Mouse (Mus musculus) MEL-GATA-1-ER (cell line): ENCODE data around the gene Nob1.
A peak's percentile ranks its signal among the peaks of the same experiment; 100 is the strongest.

Experiments
- DNase-seq: peaks from one replicate; pipeline ENCODE4 v3.0.0-alpha.2; 2012; ENCODE audit warnings: low read depth; ENCODE audit errors: extremely low read depth

The Nob1 gene

DNA sequence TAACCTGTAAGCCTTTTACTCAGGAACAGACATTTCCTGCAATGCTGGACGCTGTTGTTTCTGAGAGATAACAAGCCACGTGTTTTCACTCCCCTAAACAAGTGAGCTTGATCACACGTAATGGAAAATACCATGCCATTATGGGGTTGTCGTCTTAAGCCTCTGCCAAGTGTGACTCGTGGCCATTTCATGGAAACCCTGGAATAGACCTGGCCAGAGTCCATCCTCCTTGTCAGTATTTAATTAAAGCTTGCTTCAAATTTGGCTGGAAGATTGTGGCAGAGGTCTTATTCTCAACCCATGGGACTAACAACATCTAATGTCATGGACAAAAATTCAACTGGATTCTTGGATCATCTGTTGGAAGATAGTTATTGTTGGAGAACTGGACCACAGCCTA is 38.7 kb downstream of the Nob1 start:
- DNase-seq, result peak; percentile 42

DNA sequence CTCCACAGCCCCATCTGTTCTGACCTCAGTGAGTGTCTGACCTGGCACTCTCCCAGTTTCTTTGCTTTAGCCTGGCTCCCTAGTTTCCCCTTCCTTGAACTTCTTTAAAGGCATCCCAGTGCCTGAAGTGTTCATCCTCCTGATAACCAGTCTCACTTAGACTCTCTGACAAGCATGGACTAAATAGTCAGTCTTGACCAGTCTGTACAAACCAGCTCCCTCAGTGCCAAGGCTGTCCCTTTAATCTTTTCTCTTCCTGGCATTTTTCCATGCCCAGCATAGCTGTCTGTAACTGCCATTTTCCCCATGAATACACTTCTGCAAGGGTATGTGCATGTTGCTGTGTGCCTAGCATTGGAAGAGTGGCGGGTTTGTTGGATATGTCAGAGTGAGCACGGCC is 39.8 kb downstream of the Nob1 start:
- DNase-seq, result no peak

DNA sequence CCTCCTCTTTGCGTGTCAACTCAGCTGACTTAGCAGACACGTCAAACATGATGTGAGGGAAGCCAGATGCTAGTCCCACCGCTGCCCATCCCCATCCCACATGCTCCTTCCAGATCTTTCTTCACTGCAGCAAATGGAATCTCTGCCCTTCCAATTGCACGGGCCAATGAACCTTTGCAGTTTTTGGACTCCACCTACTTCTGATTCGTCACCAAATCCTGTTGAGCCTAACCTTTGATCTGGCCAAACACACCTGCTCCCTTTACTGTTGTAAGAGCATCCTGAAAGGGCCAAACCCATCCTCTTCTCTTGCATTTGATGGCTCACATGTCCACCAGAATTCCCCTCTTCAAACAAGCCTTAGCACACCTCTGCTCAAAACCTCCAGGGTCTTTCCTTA is 40.2 kb downstream of the Nob1 start:
- DNase-seq, result no peak

DNA sequence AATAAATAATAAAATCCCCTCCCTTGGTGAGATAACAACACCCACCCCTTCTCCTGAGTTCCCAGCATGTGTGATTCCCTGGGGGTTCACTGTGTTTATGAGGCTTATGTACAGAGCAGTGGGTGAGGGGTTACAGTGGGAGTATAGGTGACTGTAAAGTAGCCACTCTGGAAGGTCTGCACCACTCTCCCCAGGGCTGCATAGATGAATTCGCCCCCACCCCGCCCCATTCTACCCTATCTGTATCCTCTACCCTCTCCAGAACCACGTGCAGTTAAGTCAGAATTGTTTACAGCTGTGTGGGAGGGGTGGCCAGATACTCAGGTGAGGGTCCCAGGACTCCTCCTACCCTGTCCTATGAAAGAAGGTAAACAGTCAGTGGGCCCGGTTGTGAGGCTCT is 42.0 kb downstream of the Nob1 start:
- no peak for DNase-seq

DNA sequence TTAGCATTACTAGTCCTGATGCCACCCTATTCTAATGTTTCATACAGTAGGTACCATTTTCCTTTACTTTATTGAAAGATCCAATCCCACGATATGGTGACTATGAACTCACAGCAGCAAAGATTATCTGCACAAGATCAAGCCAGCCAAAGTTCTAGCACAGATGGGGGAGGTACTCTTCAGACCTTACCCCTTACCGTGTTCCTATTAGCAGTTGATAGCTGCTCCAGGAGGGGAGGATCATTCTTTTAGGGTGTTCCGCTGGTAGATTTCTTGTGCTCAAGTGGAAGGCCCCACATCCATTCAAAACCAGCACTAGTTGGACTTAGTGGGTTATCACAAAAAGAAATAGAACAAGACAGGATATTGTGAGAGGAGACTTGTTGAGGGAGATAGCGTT is 43.2 kb downstream of the Nob1 start:
- DNase-seq, result no peak

DNA sequence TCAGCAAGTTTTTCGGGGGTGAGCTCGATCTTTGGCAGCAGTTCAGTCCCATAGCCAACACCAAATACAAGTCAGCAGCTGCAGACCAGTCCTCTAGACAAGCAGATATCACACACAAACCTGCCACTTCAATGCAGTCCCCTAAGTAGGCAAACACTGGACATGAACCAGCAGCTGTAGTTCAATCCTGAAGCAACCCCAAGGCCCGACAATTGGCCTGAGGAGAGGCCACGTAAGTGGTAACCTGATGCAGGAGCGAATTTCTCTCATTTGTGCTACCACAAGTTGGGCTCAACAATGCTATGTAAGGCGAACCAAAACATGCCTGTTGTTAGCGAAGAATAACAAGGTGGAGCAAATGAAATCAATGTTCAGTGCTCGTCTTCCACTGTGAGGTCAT is 44.1 kb downstream of the Nob1 start:
- DNase-seq, result no peak

DNA sequence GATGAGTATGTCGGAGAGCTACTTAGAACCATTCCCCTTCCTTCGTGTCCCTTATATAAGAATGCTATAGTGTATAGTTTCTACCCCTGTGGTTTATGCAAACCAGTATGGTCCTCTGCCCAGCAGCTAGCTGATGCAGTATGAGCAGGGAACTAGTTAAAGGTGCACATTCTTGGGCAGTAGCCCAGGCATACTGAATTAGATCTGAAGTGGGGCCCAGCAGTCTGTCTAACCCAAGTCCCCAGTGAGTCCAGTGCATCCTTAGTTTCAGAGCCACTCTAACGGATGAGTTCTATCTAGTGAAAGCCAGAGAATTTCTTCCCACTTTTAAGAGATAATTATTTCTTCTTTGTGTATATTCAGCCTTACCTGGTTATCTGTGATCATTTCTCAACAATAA is 47.5 kb downstream of the Nob1 start:
- DNase-seq, result no peak

DNA sequence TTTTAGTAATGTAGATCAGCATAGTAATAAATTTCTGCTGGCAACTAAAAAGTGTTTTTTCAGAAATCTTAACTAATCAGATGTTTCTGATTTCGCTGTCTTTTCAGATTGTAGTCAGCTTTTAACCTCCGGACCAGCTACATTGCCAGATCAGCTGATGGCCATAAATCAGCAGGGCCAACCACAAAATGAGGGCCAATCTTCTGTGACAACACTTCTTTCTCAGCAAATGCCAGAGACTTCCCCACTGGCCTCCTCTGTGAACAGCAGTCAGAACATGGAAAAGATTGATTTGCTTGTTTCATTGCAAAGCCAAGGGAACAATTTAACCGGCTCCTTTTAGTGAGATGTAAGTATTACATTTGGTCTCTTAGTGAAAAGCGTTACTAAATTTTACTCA is 54.5 kb downstream of the Nob1 start:
- DNase-seq, result no peak
